Mouse (Mus musculus) spleen, postnatal 36 days (tissue): ENCODE results near the gene Tgm2.

ENCODE experiments used
- DNase-seq, 2 experiments: peaks; one replicate each; pipeline ENCODE4 v3.0.0; 2022; ENCODE audit warnings: low spot score in 2 of 2, mixed read lengths in 1 of 2

The Tgm2 gene

DNA sequence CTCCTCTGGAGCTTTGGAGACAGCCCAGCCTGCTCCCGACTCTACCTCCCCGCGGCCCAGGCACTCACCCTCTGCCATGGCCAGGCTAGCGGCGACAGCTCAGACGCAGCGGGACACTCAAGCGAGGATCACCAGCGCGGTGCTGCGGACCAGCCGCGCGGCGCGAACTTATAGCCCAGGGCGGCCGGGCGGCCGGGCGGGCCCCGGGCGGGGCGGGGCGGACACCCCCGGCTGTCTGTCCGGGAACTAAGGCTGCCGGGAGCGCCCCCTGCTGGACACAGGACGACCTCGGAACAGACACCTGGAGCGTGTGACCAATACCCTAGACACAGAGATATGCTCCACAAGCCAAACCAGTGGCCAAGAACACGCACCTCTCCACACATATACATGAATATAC lies at the start of gene Tgm2:
Gene Tgm2, minus strand, starts transcription at position 214 of the 400 bp plus-strand sequence.
- peak; percentile 85 to 89 for DNase-seq

DNA sequence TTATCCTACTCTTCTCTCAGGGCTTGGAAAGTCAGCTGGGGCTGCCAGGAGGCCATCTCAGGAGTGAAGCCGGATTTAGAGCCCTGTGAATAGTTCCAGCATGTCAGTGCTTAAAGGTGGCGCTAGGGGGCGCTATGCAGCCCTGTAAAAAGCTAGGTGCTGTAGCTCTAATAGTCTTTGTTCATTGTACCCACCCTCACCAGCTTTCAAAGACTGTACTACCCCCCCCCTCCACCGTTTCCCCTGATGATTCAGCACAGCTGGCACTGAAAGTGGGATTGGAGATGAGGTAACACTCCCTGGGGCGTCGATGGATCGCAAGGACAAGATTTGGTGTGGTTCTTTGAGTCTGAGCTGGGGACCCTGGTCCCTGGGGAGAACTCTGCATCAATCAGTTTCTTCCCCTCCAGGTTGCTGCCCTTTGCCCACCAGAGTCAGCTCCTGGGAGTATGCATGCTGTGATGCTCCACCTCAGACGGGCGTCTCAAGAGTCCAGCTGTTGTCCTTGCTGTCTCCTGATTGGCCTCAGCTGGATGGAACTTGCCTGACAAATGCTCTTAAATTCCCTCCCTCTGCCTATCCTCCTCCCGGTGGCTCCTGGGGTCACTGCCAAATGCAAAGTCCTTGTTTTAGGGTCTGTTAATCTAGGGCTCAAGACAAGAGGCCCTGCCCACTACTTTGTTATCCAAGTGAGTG lies 48.9 kb upstream of the Tgm2 start:
- no peak for DNase-seq

DNA sequence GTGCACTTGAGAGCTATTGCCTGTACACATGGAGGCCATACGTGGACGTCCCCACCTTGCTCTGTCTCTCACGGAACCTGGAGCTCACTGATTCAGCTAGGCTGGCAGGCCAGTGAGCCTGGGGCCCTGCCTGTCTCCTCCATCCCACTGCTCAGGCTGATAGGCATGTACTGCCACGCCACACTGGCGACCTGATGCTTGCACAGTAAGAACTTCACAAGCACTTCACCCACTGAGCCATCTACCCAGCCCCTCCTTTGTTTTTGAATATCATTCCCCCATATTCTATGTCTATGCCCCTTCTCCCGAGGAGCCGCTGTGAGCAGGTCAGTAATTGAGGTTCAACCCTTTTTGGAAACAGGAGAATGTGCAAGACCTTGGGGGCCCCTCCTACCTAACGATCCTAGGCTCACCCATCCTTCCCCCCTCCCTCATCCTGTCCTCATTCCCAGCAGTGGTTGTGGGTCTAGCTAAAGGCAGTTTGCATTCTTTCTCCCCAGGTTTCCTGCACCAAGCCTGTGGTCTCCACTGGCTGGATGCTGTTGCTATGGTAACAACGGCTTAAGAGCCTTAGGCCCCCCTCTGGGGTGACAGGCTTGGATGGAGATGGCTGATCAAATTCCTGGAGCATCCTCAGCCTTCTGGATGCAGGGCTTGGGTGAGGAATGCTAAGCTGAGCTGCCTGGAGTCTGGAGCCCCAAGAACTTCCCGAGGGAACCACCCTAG lies 47.5 kb upstream of the Tgm2 start:
- DNase-seq: no peak

DNA sequence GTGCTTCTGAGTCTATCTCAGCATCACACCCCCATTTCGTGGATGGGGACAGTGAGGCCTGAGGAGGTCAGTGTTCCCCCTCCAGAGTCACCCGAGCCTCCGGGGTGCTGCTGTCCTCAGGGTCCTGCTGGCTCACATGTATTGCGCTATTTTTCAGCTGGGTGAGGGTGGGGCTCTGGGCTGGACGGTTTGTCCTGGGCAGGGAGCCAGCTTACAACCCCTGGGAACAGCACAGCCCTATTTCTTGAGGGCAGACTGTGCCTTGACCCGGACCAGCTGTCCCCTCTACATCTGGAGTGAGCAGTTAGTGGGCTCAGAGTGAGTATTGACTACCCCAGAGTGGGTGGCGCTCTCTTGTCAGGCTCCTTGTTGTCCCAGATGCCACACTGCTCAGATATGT lies 44.9 kb upstream of the Tgm2 start:
- no peak for DNase-seq

DNA sequence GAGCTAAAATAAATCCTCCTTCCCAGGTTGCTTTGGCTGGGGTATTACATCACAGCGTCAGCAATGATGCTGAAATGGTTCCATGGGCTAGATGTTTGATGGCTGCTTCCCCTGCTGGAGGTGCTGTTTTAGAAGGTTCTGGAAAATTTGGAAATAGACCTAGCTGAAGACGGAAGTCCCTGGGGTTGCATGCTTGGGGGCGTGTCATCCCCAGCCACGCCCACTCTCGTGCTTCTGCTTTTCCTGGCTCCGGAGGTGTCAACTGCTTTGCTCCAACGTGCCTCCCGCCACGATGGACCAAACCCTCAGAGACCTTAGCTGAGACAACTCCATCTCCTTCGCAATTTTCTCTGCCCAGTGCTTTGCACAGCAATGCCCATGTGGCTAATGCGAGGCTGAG lies 43.2 kb upstream of the Tgm2 start:
- no peak for DNase-seq

DNA sequence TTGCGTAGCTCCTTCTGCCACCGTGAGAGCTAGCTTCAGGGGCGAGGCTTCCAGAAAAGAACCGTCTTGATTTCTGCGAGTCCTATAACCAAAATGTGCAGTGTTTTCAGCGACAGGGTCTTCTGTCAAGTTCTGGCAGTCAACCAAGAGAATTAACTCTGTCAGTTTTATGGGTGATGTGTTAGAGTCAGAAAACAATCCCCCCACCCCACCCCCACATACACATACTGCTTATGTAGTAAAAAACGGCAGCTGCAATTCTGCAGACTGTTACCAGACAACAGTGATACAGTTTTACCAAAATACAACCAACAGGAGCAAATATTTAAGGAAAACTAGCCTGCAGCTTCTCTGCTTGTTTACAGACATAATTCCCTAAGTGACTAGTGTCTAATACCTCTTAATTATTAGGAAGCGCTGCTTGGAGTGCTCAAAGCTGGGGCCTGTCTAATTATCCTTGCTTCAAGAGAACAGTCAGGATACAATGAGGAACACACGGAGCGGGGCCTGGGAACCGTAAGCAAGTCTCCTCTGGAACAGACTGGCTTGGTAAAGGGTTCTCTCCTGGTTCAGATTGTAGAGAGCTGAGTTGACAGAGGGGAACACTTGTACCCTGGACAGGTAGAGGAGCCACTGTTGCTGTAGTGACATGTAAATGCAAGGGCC lies 40.1 kb upstream of the Tgm2 start:
- no peak for DNase-seq

DNA sequence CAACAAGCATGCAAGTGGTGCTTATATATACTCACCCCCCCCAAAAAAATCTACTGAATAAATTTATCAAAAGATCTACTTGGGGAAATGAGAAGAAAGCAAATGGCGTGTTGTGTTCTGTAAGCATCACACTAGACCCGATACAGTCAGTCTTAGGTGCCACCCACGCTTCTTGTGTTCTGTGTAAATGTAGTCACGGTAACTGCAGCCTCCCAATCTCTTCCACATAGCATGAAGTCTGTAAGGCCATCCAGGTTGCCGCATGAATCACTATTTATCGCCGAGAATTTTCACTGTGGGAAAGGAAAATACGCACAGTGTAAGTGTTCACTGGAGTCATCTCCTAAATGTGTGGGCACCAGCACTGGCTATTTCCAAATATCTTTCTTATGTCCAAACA lies 37.0 kb upstream of the Tgm2 start:
- DNase-seq: no peak

DNA sequence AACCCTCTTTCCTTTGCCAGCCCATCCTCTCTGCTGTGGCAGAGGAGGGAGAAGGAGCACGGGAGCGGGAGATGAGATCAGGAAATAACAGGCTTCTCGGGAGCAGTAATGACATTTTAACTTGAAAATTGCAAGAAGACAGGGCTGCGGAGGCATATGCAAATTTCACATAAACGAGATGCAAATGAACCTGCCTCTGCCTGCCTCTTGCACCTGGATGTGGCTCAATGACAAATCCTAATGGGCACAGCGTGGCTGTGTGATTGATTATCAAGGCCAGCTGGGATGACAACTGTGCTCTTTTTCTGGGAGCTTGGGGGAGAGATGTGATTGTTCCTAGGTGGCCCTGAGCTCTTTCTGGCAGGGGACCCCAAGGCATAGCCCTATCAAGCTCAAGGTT lies 35.7 kb upstream of the Tgm2 start:
- DNase-seq: no peak

DNA sequence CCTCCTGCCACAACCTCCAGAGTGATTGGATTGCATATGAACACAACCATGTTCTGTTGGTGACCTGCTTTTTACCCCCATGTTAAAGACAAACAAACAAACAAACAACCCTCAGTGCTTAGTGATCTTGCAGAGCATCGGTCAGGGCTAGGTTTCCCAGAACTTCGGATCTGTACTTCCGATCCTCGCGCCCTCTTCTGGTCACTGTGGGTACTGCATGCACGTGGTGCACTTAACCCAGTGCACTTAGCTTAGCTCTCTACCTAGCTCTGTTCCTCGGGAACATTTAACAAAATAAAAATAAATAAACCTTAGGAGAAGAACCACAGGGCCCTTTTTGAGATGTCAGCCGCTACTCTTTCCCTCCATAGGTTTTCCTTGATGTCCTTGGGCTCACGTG lies 34.6 kb upstream of the Tgm2 start:
- DNase-seq: peak in 1 of 2 experiments; percentile 43

DNA sequence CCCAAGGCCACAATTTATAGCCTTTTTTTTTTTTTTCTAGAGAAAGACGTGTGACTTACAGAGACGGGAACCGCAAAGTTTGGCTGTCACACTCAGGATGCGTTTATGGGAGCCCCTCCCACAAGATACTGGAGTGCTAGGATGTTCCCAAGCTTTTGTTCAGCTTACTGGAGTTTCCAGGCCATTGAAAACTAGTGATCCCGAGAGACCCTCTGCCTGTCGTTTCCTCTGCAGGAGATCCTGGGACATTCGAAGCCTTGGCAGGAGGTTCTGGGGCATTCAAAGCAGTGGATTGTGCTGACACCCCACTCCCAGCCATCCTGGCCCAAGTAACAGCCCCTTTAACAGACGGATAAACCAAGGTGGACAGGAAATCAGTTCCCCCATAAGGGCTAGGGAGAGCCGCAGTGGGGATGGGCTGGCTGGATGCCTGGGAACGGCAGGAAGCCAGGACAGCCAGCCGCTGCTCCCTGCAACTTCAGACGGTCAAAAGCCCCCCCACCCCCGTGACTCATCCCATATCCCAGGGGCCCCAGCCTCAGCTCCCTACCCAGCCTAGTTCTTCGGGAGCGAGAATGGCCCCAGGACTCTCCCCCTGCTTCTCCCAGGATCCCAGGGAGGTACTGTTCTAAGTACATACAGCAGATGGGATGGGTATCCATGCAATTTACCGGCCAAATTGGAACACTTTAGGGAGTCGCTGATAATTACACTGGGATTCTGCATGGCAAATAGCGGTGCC lies 33.3 kb upstream of the Tgm2 start:
- no peak for DNase-seq

DNA sequence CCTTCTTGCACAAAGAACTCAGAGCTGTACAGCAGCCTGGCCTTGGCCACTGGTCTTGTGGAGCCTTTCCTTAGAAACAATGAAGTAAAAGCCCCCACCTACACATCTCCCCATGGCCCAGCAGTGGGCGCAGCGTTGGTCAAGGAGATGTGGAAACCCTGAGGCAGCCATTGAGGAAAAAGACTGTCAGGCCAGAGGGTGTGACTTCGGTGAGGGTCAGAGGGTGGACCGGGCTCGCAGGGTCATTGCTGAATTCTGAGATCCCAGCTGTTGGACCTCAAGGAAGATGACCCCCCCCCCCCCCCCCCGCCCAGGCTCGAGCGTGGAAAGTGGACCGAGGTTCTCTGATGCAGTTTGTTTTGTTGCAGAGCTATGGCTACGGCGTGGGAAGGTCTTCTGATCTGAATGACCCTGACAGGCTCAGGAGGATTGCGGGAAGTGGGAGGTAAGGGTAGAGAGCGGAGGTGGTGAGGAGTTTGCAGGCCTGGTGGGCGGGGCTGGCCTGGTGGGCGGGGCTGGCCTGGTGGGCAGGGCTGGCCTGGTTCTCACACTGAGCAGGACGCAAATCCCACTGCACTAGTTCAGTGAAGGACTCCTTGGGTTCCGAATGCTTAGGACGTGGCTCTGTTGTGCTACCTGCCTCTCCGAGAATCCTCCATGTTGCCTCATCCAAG lies 32.6 kb upstream of the Tgm2 start:
- peak; percentile 75 to 76 for DNase-seq

DNA sequence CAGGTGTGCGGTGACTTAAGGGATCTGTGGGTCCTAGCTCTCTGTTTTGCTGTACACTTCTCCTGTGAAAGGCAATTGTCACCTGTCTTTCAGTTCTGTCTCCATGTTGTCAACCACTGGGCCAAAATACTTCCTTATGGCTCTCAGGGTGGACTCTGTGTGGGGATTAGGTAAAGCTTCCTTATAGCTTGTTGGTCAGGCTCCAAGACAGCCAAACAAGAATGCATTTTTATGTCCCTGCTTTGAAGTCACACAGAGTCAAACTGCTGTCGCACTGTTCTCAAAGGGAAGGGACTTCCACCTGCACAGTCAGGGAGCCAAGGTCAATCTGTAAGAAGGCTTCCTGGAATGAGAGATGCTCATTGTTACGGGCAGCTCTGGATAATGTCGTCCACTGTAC lies 31.9 kb upstream of the Tgm2 start:
- DNase-seq: no peak

DNA sequence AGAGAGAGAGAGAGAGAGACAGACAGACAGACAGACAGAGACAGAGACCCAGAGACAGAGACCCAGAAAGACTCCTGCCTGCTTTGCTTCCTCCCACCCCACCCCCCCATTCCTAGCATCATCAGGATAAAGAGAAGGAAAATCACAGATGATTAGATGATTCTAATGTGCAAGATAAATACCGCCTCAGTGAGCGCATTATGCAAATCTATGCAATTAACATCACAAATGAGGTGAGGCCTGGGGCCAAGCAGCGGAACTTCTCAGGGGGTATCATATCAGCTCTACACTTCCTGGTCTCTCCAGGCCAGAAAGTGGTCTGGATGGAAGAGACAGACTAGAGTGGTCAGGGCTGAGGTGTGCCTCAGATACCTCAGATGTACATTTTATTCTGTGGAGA lies 31.3 kb upstream of the Tgm2 start:
- DNase-seq: no peak

DNA sequence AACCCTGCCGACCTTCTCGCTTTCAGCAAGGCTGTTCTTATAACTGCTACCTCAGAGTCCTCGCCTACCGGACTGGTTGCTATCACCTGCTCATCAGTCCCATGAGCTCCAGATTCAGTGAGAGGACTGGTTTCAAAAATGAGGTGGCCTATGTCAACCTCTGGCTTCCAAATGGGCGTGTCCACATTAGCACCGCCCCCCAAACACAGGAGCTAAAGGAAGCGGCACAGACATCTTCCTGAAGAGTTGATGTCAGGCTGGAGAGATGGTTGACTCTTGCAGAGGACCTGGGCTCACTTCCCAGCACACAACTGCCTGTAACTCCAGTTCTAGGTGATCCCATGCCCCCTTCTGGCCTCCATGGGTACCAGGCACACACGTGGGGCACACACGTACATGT lies 30.5 kb upstream of the Tgm2 start:
- DNase-seq: no peak

DNA sequence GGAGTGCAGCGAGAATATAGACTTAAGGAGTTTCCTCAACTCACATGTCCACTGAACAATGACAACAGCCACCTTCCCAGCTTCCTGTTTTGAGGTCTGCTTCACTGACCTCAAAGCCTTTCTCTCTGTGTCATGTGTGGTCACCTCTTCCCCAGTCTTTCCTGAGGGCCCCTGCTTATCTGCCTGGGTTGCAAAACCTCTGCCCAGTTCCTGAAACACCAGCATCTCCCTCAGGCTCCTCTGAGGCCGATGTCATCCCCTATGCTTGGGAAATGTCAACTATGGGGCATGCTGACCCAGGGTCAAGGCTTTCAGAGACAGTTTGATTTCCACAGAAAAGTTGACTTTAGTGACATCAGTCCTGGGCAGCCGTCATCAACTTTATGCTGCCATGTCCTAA lies 29.2 kb upstream of the Tgm2 start:
- peak; percentile 41 to 57 for DNase-seq

DNA sequence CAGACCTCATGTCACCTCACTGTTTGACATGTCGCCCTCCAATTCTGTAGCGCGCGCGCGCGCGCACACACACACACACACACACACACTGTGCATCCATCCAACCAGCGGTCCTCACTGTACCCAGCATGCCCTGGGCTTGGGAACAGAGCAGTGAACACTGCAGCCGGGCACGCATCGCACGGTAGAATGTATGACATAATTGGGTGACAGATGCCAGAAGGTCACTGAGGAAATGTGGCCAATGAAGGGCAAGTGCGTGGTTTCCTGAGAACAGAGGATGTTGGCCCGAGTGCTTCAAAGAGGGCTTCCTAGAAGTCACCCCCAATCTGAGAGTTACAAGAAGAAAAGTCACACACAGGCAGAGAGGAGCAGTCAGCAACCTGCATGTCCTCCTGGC lies 28.7 kb upstream of the Tgm2 start:
- peak; percentile 51 to 53 for DNase-seq

DNA sequence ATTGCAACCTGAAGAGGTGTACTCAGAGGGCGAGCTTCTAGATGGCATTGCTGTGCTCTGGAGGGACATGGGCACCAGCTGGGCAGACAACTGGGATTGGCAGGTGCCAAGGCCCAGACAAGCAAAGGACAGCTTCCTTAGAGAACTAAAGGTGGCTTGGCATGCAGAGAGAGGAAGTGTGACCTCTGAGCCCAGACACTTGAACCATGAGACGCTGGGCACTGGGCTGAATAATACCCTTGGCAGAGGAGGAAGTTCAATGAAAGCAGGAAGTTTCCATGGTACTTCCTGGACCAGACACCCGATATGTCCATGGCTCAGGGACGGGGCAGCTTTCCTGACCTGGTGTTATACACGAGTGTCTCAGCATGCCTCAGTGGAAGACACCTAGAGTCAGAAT lies 28.2 kb upstream of the Tgm2 start:
- DNase-seq: peak; percentile 58 to 62

DNA sequence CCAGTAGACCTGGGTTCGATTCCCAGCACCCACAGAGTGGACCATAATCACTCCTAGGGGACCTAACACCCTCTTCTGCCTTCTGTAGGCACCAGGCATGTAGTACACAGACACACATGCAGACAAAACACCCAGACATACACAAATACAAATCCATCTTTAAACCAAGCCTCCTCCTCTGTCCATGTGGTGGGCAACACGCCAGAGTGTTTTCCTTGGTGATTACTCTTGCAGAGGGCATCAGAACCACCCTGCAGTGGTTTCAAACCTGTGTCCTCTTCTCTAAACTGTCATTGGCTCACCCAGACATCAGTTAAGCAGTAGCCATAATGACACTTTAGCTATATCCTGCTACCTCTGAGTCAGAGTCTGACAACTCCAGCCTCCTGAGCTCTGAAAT lies 24.2 kb upstream of the Tgm2 start:
- no peak for DNase-seq

DNA sequence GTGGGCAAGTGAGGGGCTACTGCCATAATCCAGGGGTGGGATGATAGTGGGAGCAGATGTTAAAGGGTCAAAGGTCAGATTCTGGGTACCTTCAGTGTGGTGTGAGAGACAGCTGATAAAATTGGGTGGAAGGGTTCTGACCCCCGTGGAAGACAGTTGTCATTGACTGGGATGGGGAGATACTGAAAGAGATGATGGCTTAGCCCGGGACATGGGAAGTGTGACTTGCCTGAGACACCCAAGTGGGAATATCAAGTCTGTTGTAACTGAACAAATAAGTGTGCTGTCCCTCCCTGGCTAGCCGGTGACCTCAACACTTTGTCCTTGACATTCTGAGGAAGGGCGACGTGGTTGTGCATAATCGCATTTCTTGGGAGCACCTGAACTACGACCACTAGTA lies 23.5 kb upstream of the Tgm2 start:
- no peak for DNase-seq

DNA sequence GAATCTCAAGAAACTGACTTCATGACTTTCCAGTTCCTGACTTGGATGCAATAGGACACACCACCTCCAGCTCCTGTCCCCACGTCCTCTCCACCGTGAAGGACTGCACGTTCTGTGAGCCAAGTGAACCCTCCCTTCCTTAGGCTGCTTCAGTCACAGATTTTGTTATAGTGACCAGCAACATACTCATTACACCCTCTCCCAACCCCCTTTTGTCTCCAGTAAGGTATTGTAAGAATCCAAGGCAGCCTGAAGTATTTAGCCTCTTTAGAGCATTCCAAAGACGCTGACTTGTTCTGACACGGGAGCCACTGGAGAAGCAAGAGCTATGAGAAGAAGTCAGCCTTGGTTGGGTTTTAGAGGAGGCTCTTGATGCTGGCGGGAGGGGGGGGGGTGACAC lies 23.1 kb upstream of the Tgm2 start:
- no peak for DNase-seq

DNA sequence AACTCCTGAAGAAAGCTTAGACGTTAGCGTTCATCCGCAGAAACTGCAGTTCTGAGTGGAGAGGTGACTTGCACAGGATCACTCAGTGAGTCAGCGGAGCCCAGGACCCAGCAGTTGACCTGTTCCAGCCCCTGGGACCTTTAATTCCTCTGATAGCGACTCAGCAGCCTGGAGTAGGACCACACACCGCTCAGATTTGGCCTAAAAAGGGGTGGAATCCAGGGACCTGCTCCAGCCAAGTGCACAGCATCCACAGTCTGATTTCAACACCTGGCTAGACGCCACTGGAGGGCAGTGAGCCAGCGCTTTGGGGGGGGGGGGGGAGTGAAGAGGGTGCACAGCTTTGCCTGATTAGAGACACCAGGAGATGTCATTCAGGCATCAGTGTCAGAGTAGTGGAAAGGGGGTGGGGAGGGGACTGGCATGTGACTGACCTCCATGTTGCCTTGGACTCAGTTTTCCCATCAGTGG lies 22.5 kb upstream of the Tgm2 start:
- DNase-seq: no peak
